Mouse (Mus musculus): ENCODE results near the gene Wfdc3.

Wfdc3 gene

DNA sequence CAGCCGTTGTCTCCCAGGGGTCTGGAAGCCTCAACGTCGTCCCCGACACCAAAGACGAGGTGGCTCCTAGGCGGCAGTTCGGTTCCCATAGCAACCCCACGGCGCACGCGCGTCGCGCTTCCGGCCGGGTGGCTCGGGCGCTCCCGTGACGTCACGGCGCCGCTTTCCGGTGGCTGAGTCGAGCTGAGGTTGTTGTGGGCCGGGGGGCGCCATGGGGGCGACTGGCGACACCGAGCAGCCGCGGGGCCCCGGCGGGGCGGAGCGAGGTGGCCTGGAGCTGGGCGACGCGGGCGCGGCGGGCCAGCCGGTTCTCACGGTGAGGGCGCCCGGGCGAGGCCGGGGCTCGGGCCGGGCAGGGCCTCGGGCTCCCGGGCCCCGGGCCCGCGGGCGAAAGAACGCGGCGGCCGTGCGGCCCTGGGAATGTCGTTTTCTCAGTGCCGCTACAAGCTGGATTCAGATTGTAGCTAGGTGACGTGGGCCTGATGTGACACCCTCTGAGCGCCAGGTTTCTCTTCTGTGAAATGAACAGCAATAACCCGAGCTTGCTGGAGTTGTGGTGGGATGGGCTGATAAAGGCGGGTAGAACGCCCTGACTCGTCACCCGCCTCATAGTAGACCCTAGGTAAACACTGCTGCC lies at the start of gene Wfdc3, which contains the start of gene Dnttip1:
Gene Wfdc3, minus strand, starts transcription at position 89 of the 637 bp plus-strand sequence.
Gene Dnttip1, plus strand, starts transcription at position 141 of the 637 bp plus-strand sequence.
- DNase-seq (ENCODE audit: low read depth, low spot score) = peak; percentile 91

DNA sequence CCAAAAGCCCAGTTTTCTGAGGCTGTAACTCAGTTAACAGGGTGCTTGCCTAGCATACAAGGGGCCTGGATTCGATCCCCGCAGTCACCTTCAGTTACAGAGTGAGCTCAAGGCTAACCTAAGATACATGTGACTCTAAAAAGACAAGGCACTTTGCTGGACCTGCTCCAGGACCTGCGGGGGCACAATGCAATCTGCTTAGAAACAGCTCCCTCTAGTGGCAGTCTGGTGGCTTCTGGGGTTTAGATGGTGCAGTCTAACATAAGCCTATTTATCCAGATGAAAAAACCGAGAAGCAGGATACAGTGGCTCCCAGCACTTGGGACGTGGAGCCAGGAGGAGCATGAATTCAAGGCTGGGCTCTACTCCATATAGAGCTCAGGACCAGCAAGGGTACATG lies 48.6 kb upstream of the Wfdc3 start:
- peak; percentile 86 for DNase-seq (ENCODE audit: low read depth, low spot score)

DNA sequence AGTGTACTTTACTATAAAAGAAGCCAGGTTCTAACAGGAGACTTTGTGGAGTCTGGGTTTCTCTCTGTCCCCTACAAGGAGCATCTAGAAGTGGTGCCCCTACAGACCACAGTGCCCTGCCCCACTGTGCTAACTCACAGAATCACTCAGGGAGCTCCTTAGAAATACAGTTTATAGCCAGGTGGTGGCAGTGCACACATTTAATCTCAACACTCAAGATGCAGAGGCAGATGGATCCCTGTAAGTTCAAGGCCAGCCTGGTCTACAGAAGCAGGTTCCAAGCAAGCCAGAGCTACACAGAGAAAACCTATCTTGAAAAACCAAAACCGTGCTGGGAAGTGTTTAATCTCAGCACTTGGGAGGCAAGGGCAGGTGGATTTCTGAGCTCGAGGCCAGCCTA lies 48.0 kb upstream of the Wfdc3 start:
- DNase-seq (ENCODE audit: low read depth, low spot score) = no peak

DNA sequence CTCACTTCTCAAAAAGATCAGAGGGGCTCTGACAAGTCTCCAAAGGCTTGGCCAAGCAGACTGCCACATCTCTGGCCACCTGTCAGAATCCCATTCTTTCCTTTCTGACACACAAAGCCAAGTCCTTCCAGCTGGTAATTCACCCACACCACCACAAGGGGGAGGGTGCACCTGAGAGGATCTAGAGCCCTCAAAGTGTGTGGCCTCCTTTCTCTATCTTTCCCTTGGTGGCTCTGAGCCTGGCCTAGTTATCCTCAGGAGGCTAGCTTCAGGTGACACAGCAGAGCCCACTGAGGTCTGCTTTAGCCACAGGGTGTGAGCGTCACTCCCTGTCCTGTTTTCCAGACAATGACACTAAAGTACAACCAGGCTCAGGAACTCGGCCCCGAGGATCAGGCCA lies 47.5 kb upstream of the Wfdc3 start:
- DNase-seq (ENCODE audit: low read depth, low spot score) = peak; percentile 56

DNA sequence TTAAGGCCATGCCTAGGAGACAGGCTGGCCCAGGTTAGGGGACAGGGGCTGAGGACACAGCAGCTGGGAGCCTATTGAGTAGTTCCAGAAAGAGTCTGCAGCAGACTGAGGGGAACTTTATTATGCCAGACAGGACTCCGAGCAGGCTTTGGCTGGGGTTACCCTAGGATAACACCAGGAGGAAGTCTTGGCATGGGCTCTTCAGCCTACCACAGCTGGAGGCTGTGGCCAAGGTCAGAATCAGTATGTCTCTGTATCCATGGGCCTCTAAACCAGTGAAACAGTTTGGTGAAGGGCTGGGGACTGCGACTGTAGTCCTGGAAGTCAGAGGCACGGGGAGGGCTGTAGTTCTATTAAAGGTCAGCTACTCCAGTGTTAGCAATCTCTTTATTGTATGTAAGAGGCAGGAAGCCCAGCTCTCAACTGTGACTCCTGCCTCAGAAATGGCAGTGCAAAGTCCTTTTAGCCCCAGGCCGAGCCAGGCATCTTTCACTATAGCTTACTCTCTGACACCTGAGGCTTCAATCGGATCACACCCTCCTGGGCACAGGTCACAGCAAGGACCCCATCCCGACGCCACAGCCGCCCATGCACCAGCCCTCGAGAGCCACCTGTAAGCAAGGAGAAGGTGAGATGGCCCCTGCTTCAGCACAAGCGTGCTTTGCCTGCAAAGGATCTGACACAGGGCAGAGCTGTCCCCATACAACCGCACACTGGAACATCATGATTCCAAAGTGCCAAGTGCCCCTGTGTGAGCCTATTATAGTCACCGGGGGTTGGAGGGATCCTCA lies 46.9 kb upstream of the Wfdc3 start:
- no peak for DNase-seq (ENCODE audit: low read depth, low spot score)

DNA sequence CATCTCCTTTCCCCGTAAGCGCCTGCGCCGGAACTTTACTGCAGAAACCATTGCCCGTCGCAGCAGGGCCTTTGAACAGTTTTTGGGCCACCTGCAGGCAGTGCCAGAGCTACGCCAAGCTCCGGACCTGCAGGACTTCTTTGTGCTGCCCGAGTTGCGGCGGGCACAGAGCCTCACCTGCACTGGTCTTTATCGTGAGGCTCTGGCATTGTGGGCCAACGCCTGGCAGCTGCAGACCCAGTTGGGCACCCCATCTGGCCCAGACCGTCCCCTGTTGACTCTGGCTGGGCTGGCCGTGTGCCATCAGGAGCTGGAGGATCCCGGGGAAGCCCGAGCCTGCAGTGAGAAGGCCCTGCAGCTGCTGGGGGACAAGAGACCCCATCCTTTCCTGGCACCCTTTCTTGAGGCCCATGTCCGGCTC lies 46.1 kb upstream of the Wfdc3 start:
- no peak for DNase-seq (ENCODE audit: low read depth, low spot score)

DNA sequence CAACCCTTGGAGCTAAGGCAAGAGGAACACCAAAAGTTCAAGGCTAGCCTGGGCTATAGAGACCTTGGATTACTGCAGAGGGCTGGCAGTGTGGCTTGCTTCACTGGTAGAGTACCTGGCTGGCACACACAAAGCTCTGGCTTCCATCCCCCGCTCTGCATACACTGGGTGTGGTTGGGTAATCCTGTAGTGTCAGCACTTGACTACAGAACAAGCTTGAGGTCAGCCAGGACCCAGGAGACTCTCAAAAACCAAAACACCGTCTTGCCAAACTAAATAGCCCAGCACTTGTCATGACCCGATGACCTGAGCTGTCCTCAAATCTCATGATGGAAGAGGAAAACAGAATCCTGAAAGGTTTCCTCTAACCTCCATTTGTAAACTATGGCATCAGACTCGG lies 44.7 kb upstream of the Wfdc3 start:
- no peak for DNase-seq (ENCODE audit: low read depth, low spot score)

DNA sequence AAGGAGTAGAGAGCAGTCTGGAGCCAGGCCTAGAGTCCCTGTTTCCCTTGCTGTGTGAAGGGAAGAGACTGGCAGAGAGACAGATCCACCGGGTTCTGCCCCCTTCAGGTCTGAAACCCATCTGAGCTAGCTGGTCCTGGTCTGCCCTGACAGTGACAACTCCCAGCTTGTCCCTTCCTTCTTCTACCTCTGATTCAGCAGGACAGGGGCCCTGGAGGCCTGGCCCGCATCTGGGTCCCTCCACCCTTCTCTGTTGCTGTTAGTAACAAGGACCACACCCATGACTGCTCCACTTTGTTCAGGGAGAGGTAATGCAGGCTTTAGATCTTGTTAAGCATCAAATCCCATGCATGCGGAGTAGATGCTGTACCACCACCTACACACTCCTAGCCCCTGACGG lies 42.7 kb upstream of the Wfdc3 start:
- no peak for DNase-seq (ENCODE audit: low read depth, low spot score)

DNA sequence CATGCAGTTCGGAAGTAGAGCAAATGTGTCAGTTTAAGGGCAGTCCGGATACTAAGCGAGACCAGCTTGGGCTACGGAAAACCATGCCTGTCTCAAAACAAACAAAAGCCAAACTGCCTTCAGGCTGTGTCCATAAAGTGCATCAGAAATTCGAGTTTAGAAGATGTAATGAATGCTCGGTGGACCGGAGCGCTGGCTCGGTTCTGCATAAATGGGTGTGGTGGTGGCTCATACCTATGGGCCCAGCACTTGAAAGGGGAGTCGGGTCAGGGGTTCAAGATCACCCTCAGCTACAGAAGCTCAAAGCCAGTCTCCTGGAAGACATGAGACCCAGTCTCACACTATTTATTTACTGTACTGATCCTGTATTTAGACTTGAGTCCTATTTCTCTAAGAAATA lies 42.0 kb upstream of the Wfdc3 start:
- no peak for DNase-seq (ENCODE audit: low read depth, low spot score)

DNA sequence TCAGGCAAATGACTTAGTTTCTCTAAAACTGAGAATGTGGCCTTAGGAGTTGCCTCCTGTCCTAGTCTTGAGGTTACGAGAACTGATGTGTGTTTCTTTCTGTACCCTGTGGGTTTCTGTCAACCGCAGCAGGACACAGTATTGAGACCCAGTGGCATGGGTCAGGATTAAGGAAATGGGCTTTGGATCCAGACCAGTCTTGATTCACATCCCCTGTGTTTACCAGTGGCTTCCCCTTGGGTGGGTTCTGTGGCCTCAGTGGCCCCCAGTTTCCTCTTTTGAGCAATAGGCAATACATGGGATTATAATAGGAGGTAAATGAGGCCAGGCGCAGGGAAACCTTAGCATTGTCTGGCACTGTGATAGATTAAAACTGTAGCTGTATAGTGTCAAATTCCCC lies 41.3 kb upstream of the Wfdc3 start:
- no peak for DNase-seq (ENCODE audit: low read depth, low spot score)

DNA sequence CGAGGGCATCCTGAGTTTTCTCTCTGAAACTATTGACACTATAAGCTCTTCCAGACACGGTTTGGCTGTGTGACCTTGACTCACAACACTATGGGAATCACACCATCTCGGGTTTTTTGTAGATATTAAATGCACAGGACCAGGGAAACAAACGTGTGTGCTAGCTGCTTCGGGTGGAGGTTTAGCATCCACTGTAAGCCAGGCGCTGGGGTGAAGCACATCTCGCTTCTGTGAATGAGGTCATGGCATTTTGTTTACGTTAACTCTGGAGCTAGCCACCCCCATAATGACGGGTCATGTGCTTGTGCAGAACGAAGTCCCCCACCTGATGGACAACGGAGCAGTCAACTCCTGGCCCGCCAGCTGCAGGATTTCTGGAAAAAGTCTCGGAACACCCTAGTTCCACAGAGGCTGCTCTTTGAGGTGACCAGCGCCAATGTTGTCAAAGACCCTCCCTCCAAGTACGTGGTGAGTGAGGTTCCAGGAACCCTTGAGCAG lies 40.7 kb upstream of the Wfdc3 start:
- peak; percentile 14 for DNase-seq (ENCODE audit: low read depth, low spot score)

DNA sequence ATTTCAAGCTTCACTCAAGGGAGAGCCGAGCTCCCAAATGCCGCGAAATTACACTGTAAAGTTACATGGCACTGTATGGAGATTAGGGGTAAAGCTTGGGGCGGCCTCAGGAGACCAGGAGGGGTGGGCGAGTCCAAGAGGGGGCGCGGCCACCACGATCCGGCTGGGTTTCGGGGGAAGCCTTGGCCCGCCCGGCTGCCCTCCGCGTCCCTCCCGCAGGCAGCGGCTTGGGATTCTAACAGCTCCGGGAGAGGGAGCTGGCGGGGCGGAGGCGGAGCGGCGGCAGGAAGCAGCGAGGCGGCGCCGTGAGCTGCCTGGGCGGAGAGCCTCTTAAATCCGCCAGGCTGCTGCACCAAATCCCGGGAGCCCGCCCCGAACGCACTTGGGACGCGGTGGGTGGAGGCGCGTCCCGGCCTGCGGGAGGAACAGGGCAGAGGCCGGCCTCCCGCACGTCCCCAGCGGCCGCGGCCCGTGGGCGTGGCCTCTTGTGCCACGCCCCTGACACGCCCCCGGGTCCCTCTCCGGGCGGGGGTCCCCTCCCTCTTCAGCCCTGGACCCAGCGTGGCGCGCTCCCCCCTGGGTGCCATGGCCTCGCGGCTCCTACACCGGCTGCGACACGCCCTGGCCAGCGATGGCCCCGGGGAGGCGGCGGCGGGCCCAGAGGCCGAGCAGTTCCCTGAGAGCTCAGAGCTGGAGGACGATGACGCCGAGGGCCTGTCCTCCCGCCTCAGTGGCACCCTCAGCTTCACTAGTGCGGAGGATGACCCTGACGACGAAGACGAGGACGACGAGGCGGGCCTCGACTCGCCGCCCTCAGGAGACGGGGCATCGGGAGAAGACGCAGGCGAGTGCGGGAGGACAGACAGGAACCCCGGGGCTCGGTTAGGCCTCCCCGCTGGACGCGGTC lies 40.0 kb upstream of the Wfdc3 start, which contains the start of gene Snx21:
Gene Snx21, plus strand, starts transcription at position 343 of the 907 bp plus-strand sequence.
- DNase-seq (ENCODE audit: low read depth, low spot score) = peak; percentile 79

DNA sequence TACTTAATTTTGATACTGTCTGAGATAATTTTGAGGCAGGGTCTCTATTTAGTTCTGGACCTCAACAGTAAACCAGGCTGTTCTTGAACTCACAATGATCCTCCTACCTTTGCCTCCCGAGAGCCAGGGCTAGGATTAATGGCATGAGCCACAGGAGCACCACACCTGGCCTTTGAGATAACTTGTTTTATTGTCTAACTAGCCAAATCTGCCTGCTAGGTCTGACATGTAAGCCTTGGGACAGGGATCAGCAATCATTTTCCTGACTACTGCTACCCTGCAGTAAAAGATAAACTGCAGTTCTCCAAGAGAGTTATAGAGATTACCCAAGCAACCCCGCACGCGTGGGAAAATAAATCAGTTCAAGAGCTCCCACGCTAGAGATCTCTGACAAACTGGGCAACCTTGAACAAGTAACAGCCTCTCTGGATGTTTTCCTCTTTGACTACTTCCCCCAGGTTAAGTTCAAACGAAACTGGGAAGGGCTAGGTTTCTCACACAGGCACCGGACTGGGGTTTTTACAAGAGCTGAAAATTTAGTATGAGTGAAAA lies 39.2 kb upstream of the Wfdc3 start:
- no peak for DNase-seq (ENCODE audit: low read depth, low spot score)

DNA sequence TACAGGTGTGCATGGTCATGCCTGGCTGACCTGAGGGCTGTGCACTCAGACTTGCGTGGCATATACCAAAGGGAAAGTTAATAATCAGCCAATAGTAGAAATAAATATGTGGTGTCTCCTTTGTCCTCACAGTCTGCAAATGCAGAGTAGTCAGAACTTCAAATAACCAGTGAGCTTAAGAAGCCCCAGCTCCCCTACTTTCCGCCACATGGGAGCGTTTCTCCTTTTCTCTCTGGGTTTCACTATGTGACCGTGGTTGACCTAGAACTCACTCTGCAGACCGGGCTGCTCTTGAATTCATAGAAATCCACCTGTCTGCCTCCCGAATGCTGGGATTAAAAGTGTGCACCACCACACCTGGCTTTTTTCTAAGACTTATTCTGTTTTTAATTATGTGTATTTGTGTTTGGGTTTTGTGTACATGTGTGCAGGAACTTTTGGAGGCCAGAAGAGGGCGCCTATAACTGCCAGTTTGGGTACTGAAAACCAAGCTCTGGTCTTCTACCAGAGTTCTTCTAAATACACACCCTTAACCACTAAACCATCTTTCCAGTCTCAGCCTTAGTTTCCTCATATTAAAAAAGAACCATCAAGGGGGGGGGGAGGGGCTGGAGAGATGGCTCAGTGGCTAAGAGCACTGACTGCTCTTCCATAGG lies 38.3 kb upstream of the Wfdc3 start:
- peak; percentile 11 for DNase-seq (ENCODE audit: low read depth, low spot score)

DNA sequence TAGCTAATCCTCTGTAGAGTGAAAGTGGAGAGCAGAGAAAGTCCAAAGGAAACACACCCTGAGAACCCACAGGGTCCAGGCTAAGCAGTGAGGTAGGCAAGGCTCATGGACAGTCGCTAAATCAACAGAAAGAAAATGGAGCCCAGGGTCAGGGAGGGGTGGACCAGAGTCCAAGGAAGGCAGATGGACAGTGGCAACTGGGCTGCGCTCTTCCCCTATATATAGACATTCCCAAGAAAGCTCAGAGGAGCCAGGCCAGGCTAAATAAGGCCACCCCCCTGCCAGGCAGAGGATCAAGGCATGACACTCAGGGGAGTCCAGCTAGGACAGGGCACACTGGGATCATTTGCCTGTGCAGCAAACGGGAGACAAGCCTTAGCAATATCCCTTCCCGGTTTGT lies 36.1 kb upstream of the Wfdc3 start:
- no peak for DNase-seq (ENCODE audit: low read depth, low spot score)

DNA sequence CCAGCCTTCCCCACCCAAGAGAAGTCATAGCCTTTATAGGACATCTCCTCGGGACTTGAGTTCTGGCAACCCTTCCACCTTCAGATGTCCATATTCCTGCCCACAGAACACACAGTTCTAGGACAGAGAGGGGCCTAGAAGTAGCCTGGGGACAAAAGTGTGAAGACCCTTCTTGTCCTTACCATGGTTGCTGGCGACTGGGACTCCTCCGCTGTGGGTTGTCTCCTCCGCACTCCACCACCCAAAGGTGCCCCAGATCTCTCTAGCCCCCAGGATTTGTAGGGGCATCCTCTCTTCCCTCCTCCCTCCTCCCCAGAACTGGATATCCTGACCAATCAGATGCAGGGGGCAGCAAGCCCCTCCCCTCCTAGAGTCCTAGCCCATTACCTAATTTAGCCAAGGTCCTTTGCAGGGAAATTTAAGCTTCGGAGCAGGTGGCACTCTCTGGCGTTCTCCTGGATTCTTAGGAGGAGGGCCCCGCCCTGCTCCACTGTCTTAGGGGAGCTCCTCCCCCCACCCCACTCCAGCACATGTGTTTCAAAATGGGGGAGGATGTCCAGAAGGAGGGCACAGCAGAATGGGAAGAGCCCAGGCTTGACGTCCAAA lies 33.9 kb upstream of the Wfdc3 start, which contains the start of gene Tnnc2:
Gene Tnnc2, minus strand, starts transcription at position 487 of the 606 bp plus-strand sequence.
- DNase-seq (ENCODE audit: low read depth, low spot score) = no peak

DNA sequence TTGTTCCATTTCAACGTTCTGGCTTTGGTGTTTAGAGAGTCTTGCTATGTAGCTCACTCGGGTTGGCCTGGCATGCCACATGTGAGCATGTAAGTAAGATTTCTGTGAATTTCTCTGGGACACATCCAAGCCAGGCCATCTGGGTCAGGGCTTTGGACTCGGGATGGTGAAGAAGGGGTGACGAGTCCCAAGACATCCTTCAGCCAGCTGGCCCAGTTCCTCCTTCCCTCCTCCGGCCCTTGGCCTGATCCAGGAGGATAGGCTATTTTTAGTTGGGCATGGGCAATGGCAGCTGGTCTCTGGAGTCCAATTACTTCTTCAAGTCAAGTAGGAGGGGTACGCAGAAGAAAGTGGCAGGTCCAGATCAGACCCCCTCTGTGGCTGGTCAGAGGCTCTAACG lies 33.1 kb upstream of the Wfdc3 start:
- no peak for DNase-seq (ENCODE audit: low read depth, low spot score)

DNA sequence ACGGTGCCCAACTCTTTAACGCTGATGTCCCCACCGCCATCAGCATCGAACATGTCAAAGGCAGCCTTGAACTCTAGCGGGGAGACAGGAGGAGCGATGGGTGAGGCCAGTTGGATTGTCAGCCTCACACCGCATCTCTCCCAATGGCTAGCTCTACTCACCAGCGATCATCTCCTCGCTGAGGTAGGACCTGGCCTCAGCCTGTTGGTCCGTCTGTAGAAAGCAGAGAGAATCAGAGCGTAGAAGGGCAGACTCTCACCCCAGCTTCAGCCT lies 32.2 kb upstream of the Wfdc3 start:
- no peak for DNase-seq (ENCODE audit: low read depth, low spot score)

DNA sequence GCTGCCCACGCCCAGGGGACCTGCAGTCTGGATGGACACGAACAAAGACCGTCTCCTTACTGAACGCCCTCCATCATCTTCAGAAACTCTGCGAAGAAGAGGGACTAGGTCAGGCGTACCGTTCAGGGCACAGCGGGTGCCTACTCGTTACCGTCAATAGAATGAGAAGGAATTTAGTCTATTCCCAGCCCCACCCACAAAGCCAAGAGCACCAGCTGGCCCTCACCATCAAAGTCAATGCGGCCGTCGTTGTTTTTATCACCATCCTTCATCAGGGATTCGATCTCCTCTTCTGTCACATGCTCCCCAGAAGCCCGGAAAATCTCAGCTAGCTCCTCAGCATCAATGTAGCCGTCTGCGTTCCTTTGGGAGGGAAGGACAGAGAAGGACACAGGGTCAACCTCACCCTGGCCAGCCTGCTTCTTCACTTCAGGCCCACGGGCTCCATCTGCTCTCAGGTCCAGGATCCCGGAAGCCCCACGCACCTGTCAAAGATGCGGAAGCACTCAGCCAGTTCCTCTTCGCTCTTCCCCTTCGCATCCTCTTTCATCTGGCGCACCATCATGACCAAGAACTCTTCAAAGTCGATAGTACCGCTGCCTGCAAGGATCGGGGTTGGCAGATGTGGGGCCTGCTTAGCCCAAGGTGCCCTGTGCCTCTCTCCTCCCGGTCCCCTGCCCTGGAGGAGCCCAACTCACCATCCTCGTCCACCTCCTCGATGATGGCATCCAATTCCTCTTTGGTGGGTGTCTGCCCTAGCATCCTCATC lies 31.7 kb upstream of the Wfdc3 start:
- no peak for DNase-seq (ENCODE audit: low read depth, low spot score)

DNA sequence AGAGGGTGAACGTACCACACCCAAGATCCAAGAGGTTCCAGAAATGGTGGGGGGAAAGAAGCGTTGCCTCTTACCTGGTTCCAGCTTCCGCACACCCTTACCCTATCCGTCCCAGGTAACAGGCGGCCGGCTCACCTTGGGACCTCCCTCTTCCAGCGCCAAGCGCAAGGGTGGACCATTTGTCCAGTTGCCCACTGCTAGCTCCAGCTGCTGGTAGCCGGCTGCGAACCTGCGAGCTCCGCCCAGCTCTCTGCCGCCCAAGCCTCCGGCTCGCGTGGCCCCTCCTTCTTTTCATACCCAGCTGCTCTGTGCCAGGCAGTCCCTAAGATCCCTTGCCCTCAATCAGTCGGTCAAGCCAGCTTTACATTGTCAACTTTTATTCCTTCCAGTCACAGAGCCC lies 31.1 kb upstream of the Wfdc3 start:
- no peak for DNase-seq (ENCODE audit: low read depth, low spot score)

Data from forelimb bud, embryonic 11.5 days (tissue).